Mouse (Mus musculus) neural tube, embryonic 15.5 days (tissue): ENCODE measurements around the gene Celf3. TPM values are rescaled to one million over a fixed set of nuclear protein-coding genes. Genes with fewer than 3 reads are reported as not detected.

Experiments used
- ATAC-seq: fragments of 200-750 bp; cut with Nextera tagmentation; 2 replicates; pipeline ENCODE4 v1.8.0; 2017; ENCODE audit warnings: mild to moderate bottlenecking, moderate TSS enrichment, moderate library complexity; ENCODE audit not compliant: low FRiP score
- H3K27ac ChIP-seq: fragments of 300-500 bp; sonication (generic); replicated peaks from 2 replicates; pipeline ENCODE4 v1.5.1; 2015; ENCODE audit warnings: mild to moderate bottlenecking, inconsistent platforms
- H3K27me3 ChIP-seq: fragments of 300-500 bp; sonication (generic); replicated peaks from 2 replicates; pipeline ENCODE4 v1.6.1; 2015; ENCODE audit warnings: inconsistent platforms
- H3K36me3 ChIP-seq: fragments of 300-500 bp; sonication (generic); 2 replicates; pipeline ENCODE4 v1.6.1; 2015; ENCODE audit warnings: inconsistent platforms
- H3K4me1 ChIP-seq: fragments of 300-500 bp; sonication (generic); 2 replicates; pipeline ENCODE4 v1.6.1; 2015; ENCODE audit warnings: inconsistent platforms
- H3K4me2 ChIP-seq: fragments of 300-500 bp; sonication (generic); 2 replicates; pipeline ENCODE4 v1.6.1; 2015; ENCODE audit warnings: inconsistent platforms, mild to moderate bottlenecking, moderate library complexity
- H3K4me3 ChIP-seq: fragments of 300-500 bp; sonication (generic); replicated peaks from 2 replicates; pipeline ENCODE4 v1.5.1; 2015; ENCODE audit warnings: mild to moderate bottlenecking, inconsistent platforms
- H3K9ac ChIP-seq: fragments of 300-500 bp; sonication (generic); replicated peaks from 2 replicates; pipeline ENCODE4 v1.6.1; 2015; ENCODE audit warnings: mild to moderate bottlenecking, inconsistent platforms
- H3K9me3 ChIP-seq: fragments of 300-500 bp; sonication (generic); replicated peaks from 2 replicates; pipeline ENCODE4 v1.6.1; 2016; ENCODE audit warnings: inconsistent platforms
- WGBS: fragments of 180-500 bp; shearing (Covaris S2); methylation state at CpG from one replicate; pipeline ENCODE4 v1.1.7; 2015; ENCODE audit warnings: mixed read lengths; 5-methylcytosine and 5-hydroxymethylcytosine counted together
- polyA plus RNA-seq: library from polyadenylated mRNA; unstranded; fragments of >200 nt; fragmentation: Nextera tagmentation; extraction: Ambion mirVana; gene quantifications from 2 replicates; pipeline ENCODE4 v1.2.1, GENCODE M21; 2015

Celf3 gene
- polyA plus RNA-seq, 1 experiment from 2014 or later: 210 TPM

GRCm38 (mm10) chr3:94463926-94464578, 14.0 kb upstream of the Celf3 start:
- Histone ChIP-seq H3K4me2 (0 out of 2 replicates have a peak overlapping the region, but pooled peaks have one; percentile 4), H3K9ac (no peak overlapping the region)
- 18% methylated on average over 11 of the region's 11 CpGs for WGBS

DNA sequence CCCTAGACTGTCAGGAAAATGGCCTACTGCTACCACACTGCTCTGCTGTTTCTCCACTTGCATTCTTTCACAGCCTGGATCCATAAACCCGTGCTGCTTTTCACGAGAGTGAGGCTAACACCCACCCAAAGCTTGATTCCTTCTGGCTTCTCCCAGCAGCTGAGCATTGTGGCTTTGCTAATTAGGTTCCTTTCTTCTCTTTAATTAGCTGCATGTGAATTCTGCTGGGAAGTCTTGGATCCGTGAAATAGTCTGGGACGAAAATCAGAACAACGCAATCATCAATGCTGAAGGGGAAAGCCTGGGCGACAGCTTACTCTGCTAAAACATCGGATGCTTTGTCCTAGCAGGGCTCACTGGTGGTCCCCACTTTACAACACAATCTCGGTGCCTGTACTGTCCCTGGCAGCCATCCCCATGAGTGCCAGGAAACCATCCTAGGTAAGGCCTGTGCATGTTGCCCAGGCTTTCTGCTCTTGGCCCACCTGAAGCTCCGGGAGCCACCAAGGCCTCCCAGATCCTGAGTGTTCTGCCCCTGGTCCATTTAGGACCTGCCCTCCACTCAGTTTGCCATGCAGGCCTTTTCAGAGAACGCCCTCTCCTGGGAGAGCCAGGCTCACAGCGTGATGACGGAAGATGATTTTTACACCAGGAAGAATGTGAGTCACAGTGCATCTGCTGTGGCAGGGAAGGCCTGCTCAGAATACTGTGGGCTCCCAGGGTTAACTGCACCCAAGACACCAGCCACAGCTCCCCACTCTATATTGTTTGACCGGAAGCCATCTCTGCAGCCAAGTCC, 12.3 kb upstream of the Celf3 start:
- Histone ChIP-seq H3K9me3 (no peaks in the 10 kb centered on the region), H3K4me1 (peaks cover 35% of the 10 kb centered on the region), H3K9ac (no peak overlapping the region), H3K27ac (peak overlapping the region; percentile 88), H3K27me3 (no peaks in the 10 kb centered on the region), H3K36me3 (no peaks in the 10 kb centered on the region), H3K4me2 (no peak overlapping the region), H3K4me3 (no peak overlapping the region)
- ATAC-seq: peak; percentile 51
- WGBS: 29% methylated on average over 13 of the region's 13 CpGs

More at GRCm38 (mm10) chr3:94463926-94464578, 14.0 kb upstream of the Celf3 start:
- peak; percentile 79 for ATAC-seq
- H3K9me3 ChIP-seq: no peaks in the 10 kb centered on the region
- H3K27ac ChIP-seq: peak overlapping the region; percentile 88
- no peaks in the 10 kb centered on the region for H3K27me3 ChIP-seq
- peaks cover 34% of the 10 kb centered on the region for H3K4me1 ChIP-seq
- no peak overlapping the region for H3K4me3 ChIP-seq
- H3K36me3 ChIP-seq: no peaks in the 10 kb centered on the region

DNA sequence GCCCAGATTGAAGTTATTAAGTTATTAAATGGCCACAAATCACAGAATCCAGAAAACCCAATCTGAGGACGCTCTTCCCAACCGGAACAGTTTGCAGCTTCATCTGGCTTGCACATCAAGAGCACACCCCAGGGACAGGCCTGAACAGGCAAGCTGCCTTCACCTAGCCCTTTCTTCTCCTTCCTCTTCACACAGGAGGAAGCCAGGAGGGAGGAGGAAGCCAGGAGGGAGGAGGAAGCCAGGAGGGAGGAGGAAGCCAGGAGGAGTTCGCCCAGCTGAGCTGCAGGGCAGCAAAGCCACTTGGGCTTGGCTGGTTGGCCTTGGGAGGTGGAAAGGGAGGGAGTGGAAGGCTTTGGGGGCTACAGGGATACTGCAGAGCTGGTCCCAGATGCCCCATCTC, 9.2 kb upstream of the Celf3 start:
- H3K27me3 ChIP-seq: no peaks in the 10 kb centered on the region
- no peak overlapping the region for H3K9ac ChIP-seq
- no peak for ATAC-seq
- H3K36me3 ChIP-seq: no peaks in the 10 kb centered on the region
- H3K4me2 ChIP-seq: no peak overlapping the region
- WGBS: 66% methylated on average over 3 of the region's 3 CpGs
- H3K4me1 ChIP-seq: peaks cover 41% of the 10 kb centered on the region
- no peak overlapping the region for H3K27ac ChIP-seq
- no peaks in the 10 kb centered on the region for H3K9me3 ChIP-seq
- H3K4me3 ChIP-seq: no peak overlapping the region

DNA sequence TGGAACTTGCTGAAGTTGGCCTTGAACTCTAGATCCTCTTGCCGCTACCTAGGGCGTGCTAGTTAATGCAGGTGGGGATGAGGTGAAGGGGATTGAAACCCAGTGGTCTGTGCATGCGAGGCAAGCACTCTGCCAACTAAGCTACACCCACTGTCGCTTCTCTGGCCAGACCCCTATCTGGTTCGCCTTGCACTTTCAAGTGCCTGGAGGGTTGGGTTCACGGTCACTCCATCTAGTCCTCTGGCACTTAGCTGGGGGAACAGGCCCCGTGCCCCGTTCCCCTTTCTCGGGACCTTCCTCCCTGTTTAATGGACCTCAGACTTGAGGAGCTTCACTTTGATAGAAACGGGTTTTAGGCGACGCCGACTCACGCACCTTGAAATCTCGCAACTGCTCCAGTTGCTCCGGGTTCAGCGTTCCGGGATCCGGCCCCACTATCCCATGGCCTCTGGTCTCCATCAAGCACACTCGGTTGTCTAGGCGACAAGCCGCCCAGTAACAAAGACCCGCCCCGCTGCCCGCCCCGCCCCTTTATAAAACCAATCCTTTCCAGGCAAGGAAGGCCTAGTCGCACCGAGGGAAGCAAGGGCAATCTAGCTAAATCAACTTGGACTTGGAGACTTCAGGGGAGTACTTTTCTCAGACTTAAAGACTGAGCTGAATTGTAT, 5.5 kb upstream of the Celf3 start:
- H3K9me3 ChIP-seq: no peaks in the 10 kb centered on the region

DNA sequence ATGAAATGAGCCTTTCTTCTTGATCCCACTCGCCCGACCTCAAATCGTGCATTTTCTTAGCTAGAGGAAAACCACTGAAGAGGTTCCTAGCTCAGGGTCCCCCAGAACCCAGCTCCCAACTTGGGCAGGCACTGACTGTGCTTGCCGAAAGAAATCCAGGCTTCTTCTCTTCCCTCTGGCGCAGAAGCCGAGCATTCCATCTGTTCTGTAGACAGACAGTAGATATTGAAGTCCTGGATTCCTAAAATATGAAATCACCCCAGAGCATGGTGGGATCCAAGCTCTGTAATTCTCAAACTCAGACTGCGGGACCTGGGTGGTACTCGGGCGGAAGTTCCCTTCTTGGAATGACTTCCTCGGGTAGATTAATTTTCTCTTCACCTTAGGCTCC, 5.0 kb upstream of the Celf3 start:
- H3K9ac ChIP-seq: no peak overlapping the region
- no peak for ATAC-seq
- no peak overlapping the region; the same call in 1 of the 2 replicates for H3K27ac ChIP-seq

More for the DNA sequence above, 5.5 kb upstream of the Celf3 start:
- 0 out of 2 replicates have a peak overlapping the region, but pooled peaks have one; percentile 23 for H3K9ac ChIP-seq
- no peaks in the 10 kb centered on the region for H3K36me3 ChIP-seq
- ATAC-seq: peak; percentile 32; the same call in 1 of the 2 replicates
- peak overlapping the region; percentile 58 for H3K4me2 ChIP-seq
- no peaks in the 10 kb centered on the region for H3K27me3 ChIP-seq
- peak overlapping the region; percentile 32 for H3K4me3 ChIP-seq
- WGBS: 10% methylated on average over 28 of the region's 28 CpGs
- H3K4me1 ChIP-seq: peaks cover 29% of the 10 kb centered on the region
- H3K27ac ChIP-seq: peak overlapping the region; percentile 33; the same call in 1 of the 2 replicates

GRCm38 (mm10) chr3:94473567-94474232, 4.4 kb upstream of the Celf3 start:
- H3K4me2 ChIP-seq: no peak overlapping the region
- no peak for ATAC-seq
- WGBS: 69% methylated on average over 5 of the region's 5 CpGs
- no peaks in the 10 kb centered on the region for H3K27me3 ChIP-seq
- no peak overlapping the region for H3K9ac ChIP-seq
- peaks cover 29% of the 10 kb centered on the region for H3K4me1 ChIP-seq
- no peaks in the 10 kb centered on the region for H3K9me3 ChIP-seq
- H3K36me3 ChIP-seq: no peaks in the 10 kb centered on the region
- H3K4me3 ChIP-seq: no peak overlapping the region
- no peak overlapping the region for H3K27ac ChIP-seq

More for the DNA sequence above, 5.0 kb upstream of the Celf3 start:
- peak overlapping the region; percentile 58; the same call in 1 of the 2 replicates for H3K4me2 ChIP-seq
- peaks cover 29% of the 10 kb centered on the region for H3K4me1 ChIP-seq
- no peaks in the 10 kb centered on the region for H3K27me3 ChIP-seq
- H3K36me3 ChIP-seq: no peaks in the 10 kb centered on the region
- 54% methylated on average over 10 of the region's 10 CpGs for WGBS
- no peaks in the 10 kb centered on the region for H3K9me3 ChIP-seq
- no peak overlapping the region for H3K4me3 ChIP-seq

DNA sequence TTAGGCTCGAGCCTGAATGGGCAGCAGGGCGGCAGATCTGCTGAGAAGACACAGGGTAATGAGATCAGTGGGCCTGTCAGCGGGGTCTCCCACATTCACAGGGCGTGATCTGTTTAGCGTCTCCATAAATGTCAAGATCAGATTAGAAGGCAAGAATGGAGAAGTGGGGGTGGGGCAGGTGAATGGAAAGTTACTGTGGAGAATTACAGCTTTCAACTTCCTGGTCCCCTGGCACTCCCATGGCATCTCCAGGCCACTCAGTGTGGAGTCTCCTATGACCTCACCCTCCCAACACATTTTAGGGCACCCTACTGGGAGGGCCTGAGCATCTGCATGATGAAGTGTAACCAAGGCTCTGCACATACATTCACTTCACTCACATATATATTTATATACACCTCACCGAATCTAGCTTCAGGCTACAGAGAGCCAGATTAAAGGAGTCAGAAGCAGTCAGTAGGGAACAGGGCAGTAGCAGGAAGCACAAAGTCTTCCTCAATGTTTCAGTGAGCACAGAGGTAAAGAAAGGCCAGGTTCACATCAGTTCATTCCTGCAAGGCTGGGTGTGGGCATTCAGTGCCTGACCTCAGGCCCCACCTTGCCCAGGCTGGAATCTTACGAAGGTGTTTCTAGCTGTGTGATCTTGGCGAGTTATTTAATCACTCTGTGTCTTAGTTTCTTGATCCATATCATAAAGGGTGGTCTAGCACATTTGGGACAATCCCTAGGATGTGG, 1.6 kb upstream of the Celf3 start:
- 55% methylated on average over 8 of the region's 8 CpGs for WGBS
- H3K27ac ChIP-seq: peak overlapping the region; percentile 88
- ATAC-seq: no peak
- H3K27me3 ChIP-seq: no peaks in the 10 kb centered on the region
- no peak overlapping the region for H3K4me2 ChIP-seq
- no peak overlapping the region for H3K4me3 ChIP-seq
- no peaks in the 10 kb centered on the region for H3K9me3 ChIP-seq
- H3K9ac ChIP-seq: no peak overlapping the region
- H3K4me1 ChIP-seq: peaks cover 48% of the 10 kb centered on the region
- peaks cover 9% of the 10 kb centered on the region; the same call in 1 of the 2 replicates for H3K36me3 ChIP-seq

- no peaks in the 10 kb centered on the region for H3K9me3 ChIP-seq
- H3K4me1 ChIP-seq: peaks cover 54% of the 10 kb centered on the region
- peak overlapping the region; percentile 84 for H3K9ac ChIP-seq
- H3K36me3 ChIP-seq: peaks cover 15% of the 10 kb centered on the region; the same call in 1 of the 2 replicates
- H3K27me3 ChIP-seq: no peaks in the 10 kb centered on the region
- peak; percentile 43 for ATAC-seq
- 14% methylated on average over 4 of the region's 4 CpGs for WGBS
- H3K27ac ChIP-seq: peak overlapping the region; percentile 88
- peak overlapping the region; percentile 63 for H3K4me3 ChIP-seq
- H3K4me2 ChIP-seq: peak overlapping the region; percentile 78
Measured at GRCm38 (mm10) chr3:94477444-94477843, 651 bp upstream of the Celf3 start.

GRCm38 (mm10) chr3:94478591-94479169, 585 bp downstream of the Celf3 start:
- no peaks in the 10 kb centered on the region for H3K9me3 ChIP-seq
- peak; percentile 37 for ATAC-seq
- peaks cover 17% of the 10 kb centered on the region; the same call in 1 of the 2 replicates for H3K36me3 ChIP-seq
- H3K27ac ChIP-seq: peak overlapping the region; percentile 88
- 1% methylated on average over 9 of the region's 9 CpGs for WGBS
- H3K4me2 ChIP-seq: peak overlapping the region; percentile 78
- H3K4me1 ChIP-seq: peaks cover 58% of the 10 kb centered on the region
- H3K27me3 ChIP-seq: no peaks in the 10 kb centered on the region
- H3K4me3 ChIP-seq: peak overlapping the region; percentile 63
- H3K9ac ChIP-seq: peak overlapping the region; percentile 84

- no peaks in the 10 kb centered on the region for H3K27me3 ChIP-seq
- peak overlapping the region; percentile 78 for H3K4me2 ChIP-seq
- peaks cover 17% of the 10 kb centered on the region; the same call in 1 of the 2 replicates for H3K36me3 ChIP-seq
- ATAC-seq: no peak
- H3K4me1 ChIP-seq: peaks cover 67% of the 10 kb centered on the region
- peak overlapping the region; percentile 84 for H3K9ac ChIP-seq
- WGBS: 6% methylated on average over 11 of the region's 11 CpGs
- no peaks in the 10 kb centered on the region for H3K9me3 ChIP-seq
- H3K27ac ChIP-seq: peak overlapping the region; percentile 88; the same call in 1 of the 2 replicates
- H3K4me3 ChIP-seq: peak overlapping the region; percentile 63
Measured at GRCm38 (mm10) chr3:94479564-94479963, 1.5 kb downstream of the Celf3 start.
